Mouse (Mus musculus): ENCODE measurements around the gene Mesp2. TPM values are rescaled to one million over a fixed set of nuclear protein-coding genes. Genes with fewer than 3 reads are reported as not detected.
"Not testable (repeated sequence)": the region's sequence is repeated elsewhere in the genome, so short reads cannot be mapped to it uniquely, and the experiment has no call there.

Mesp2 gene
- polyA plus RNA-seq, 1 experiment, result not detected

- no peak for TF ChIP-seq POLR2A (IDR thresholded peaks at IDR 0.05; ENCODE audit: borderline replicate concordance, low read depth, low read length)
- TF ChIP-seq CTCF (IDR thresholded peaks at IDR 0.05; ENCODE audit: low read depth, low read length), result no peak
- Histone ChIP-seq H3K4me3 (ENCODE audit: insufficient read depth, low read length) (no peak overlapping the region), H3K4me1 (ENCODE audit: control insufficient read depth, insufficient read depth, low read length) (peaks cover 21% of the 10 kb centered on the region), H3K27ac (ENCODE audit: insufficient read depth, low read depth, low read length) (no peak overlapping the region)
These were observed 28.0 kb upstream of the Mesp2 start for GRCm38 (mm10) chr7:79782516-79782855.

- TF ChIP-seq CTCF (IDR thresholded peaks at IDR 0.05; ENCODE audit: low read depth, low read length) (no peak), POLR2A (IDR thresholded peaks at IDR 0.05; ENCODE audit: borderline replicate concordance, low read depth, low read length) (no peak)
- H3K4me3 ChIP-seq (ENCODE audit: insufficient read depth, low read length), result no peak overlapping the region
- H3K4me1 ChIP-seq (ENCODE audit: control insufficient read depth, insufficient read depth, low read length), result peaks cover 11% of the 10 kb centered on the region
- no peak overlapping the region for H3K27ac ChIP-seq (ENCODE audit: insufficient read depth, low read depth, low read length)
These were observed 24.2 kb upstream of the Mesp2 start for GRCm38 (mm10) chr7:79786295-79786694.

- not testable (repeated sequence) for H3K27ac ChIP-seq (ENCODE audit: insufficient read depth, low read depth, low read length); H3K4me1 ChIP-seq (ENCODE audit: control insufficient read depth, insufficient read depth, low read length); H3K4me3 ChIP-seq (ENCODE audit: insufficient read depth, low read length)
These were observed 20.7 kb upstream of the Mesp2 start for GRCm38 (mm10) chr7:79789812-79790211.

GRCm38 (mm10) chr7:79792635-79793421, 17.7 kb upstream of the Mesp2 start:
- TF ChIP-seq POLR2A (IDR thresholded peaks at IDR 0.05; ENCODE audit: borderline replicate concordance, low read depth, low read length) (no peak), CTCF (IDR thresholded peaks at IDR 0.05; ENCODE audit: low read depth, low read length) (peak; percentile 73)
- no peaks in the 10 kb centered on the region for H3K4me1 ChIP-seq (ENCODE audit: control insufficient read depth, insufficient read depth, low read length)
- H3K4me3 ChIP-seq (ENCODE audit: insufficient read depth, low read length), result peak overlapping the region; percentile 49
- H3K27ac ChIP-seq (ENCODE audit: insufficient read depth, low read depth, low read length), result no peak overlapping the region

GRCm38 (mm10) chr7:79793688-79794087, 16.8 kb upstream of the Mesp2 start, which contains the start of gene Mesp1:
Gene Mesp1 (minus strand): TSS chr7:79793788.
- Histone ChIP-seq H3K4me3 (ENCODE audit: insufficient read depth, low read length) (peak within 1 kb of the TSS; percentile 49), H3K27ac (ENCODE audit: insufficient read depth, low read depth, low read length) (no peak within 1 kb of the TSS), H3K4me1 (ENCODE audit: control insufficient read depth, insufficient read depth, low read length) (no peaks in the 10 kb centered on the region)
- no peak for TF ChIP-seq POLR2A (IDR thresholded peaks at IDR 0.05; ENCODE audit: borderline replicate concordance, low read depth, low read length)

- Histone ChIP-seq H3K4me1 (ENCODE audit: control insufficient read depth, insufficient read depth, low read length) (no peaks in the 10 kb centered on the region), H3K4me3 (ENCODE audit: insufficient read depth, low read length) (no peak overlapping the region), H3K27ac (ENCODE audit: insufficient read depth, low read depth, low read length) (no peak overlapping the region)
- no peak for TF ChIP-seq CTCF (IDR thresholded peaks at IDR 0.05; ENCODE audit: low read depth, low read length)
These were observed 11.9 kb upstream of the Mesp2 start for GRCm38 (mm10) chr7:79798606-79799005.

GRCm38 (mm10) chr7:79799048-79799447, 11.5 kb upstream of the Mesp2 start:
- no peak overlapping the region for H3K27ac ChIP-seq (ENCODE audit: insufficient read depth, low read depth, low read length)
- H3K4me3 ChIP-seq (ENCODE audit: insufficient read depth, low read length), result no peak overlapping the region
- no peaks in the 10 kb centered on the region for H3K4me1 ChIP-seq (ENCODE audit: control insufficient read depth, insufficient read depth, low read length)
- no peak for TF ChIP-seq POLR2A (IDR thresholded peaks at IDR 0.05; ENCODE audit: borderline replicate concordance, low read depth, low read length)
- TF ChIP-seq CTCF (IDR thresholded peaks at IDR 0.05; ENCODE audit: low read depth, low read length), result peak; percentile 78

- no peak for TF ChIP-seq CTCF (IDR thresholded peaks at IDR 0.05; ENCODE audit: low read depth, low read length)
- TF ChIP-seq POLR2A (IDR thresholded peaks at IDR 0.05; ENCODE audit: borderline replicate concordance, low read depth, low read length), result no peak
- Histone ChIP-seq H3K4me3 (ENCODE audit: insufficient read depth, low read length) (no peak overlapping the region), H3K4me1 (ENCODE audit: control insufficient read depth, insufficient read depth, low read length) (no peaks in the 10 kb centered on the region), H3K27ac (ENCODE audit: insufficient read depth, low read depth, low read length) (no peak overlapping the region)
These were observed 11.0 kb upstream of the Mesp2 start for GRCm38 (mm10) chr7:79799506-79799905.

GRCm38 (mm10) chr7:79800336-79800735, 10.2 kb upstream of the Mesp2 start:
- Histone ChIP-seq H3K4me1 (ENCODE audit: control insufficient read depth, insufficient read depth, low read length) (no peaks in the 10 kb centered on the region), H3K4me3 (ENCODE audit: insufficient read depth, low read length) (no peak overlapping the region), H3K27ac (ENCODE audit: insufficient read depth, low read depth, low read length) (no peak overlapping the region)
- TF ChIP-seq CTCF (IDR thresholded peaks at IDR 0.05; ENCODE audit: low read depth, low read length), result no peak
- no peak for TF ChIP-seq POLR2A (IDR thresholded peaks at IDR 0.05; ENCODE audit: borderline replicate concordance, low read depth, low read length)

- Histone ChIP-seq H3K4me3 (ENCODE audit: insufficient read depth, low read length) (no peak overlapping the region), H3K4me1 (ENCODE audit: control insufficient read depth, insufficient read depth, low read length) (no peaks in the 10 kb centered on the region), H3K27ac (ENCODE audit: insufficient read depth, low read depth, low read length) (no peak overlapping the region)
- no peak for TF ChIP-seq POLR2A (IDR thresholded peaks at IDR 0.05; ENCODE audit: borderline replicate concordance, low read depth, low read length)
- TF ChIP-seq CTCF (IDR thresholded peaks at IDR 0.05; ENCODE audit: low read depth, low read length), result no peak
These were observed 9.1 kb upstream of the Mesp2 start for GRCm38 (mm10) chr7:79801391-79801790.

- H3K27ac ChIP-seq (ENCODE audit: insufficient read depth, low read depth, low read length), result no peak overlapping the region
- no peak for TF ChIP-seq CTCF (IDR thresholded peaks at IDR 0.05; ENCODE audit: low read depth, low read length)
- TF ChIP-seq POLR2A (IDR thresholded peaks at IDR 0.05; ENCODE audit: borderline replicate concordance, low read depth, low read length), result no peak
- H3K4me1 ChIP-seq (ENCODE audit: control insufficient read depth, insufficient read depth, low read length), result no peaks in the 10 kb centered on the region
- H3K4me3 ChIP-seq (ENCODE audit: insufficient read depth, low read length), result no peak overlapping the region
These were observed 8.5 kb upstream of the Mesp2 start for GRCm38 (mm10) chr7:79802037-79802436.

Data from bone marrow macrophage, adult 2 months (primary cell).